Mouse (Mus musculus): ENCODE data around the gene Pld1.

- no peak for TF ChIP-seq CTCF (IDR thresholded peaks at IDR 0.05; ENCODE audit: control insufficient read depth, insufficient read depth, insufficient read length)
- no peak for TF ChIP-seq MYOD1 (IDR thresholded peaks at IDR 0.05; ENCODE audit: control insufficient read depth, insufficient read length, low read depth)
- no peak for TF ChIP-seq MYOG (IDR thresholded peaks at IDR 0.05; ENCODE audit: control insufficient read depth, extremely low read depth, insufficient read length)
- no peak for TF ChIP-seq CEBPB (IDR thresholded peaks at IDR 0.05; ENCODE audit: low read depth)
Observed at GRCm38 (mm10) chr3:28034707-28035333, 96.3 kb downstream of the Pld1 start.
